Mouse (Mus musculus) E14TG2a.4 (cell line): ENCODE measurements at regions not wholly inside any gene's neighbourhood (a gene's known extent, or its start where the extent isn't known, plus 50 kb on each side); places are given as distances from the start of the nearest gene placed in this dataset.

Experiments
- CTCF ChIP-seq: conservative IDR thresholded peaks from 2 replicates; pipeline ENCODE4 v1.5.1; 2014; ENCODE audit warnings: low read length
- NANOG ChIP-seq: IDR thresholded peaks from 2 replicates; pipeline ENCODE4 v1.6.1; 2014; ENCODE audit warnings: borderline replicate concordance, low read length, mixed read lengths

- TF ChIP-seq CTCF (no peak), NANOG (no peak)
These were observed 51.9 kb upstream of the Gm5148 start for GRCm38 (mm10) chr3:37776224-37776623.
